Mouse (Mus musculus) heart, adult 2 months (tissue): ENCODE results near the gene Rsph6a.

Source experiments
- CTCF ChIP-seq: fragments of 200-600 bp; IDR thresholded peaks from 2 replicates; pipeline ENCODE4 v1.8.1; 2022; ENCODE audit warnings: antibody characterized with exemption, mild to moderate bottlenecking, moderate library complexity
- EP300 ChIP-seq: fragments of 200-500 bp; IDR thresholded peaks from 2 replicates; pipeline ENCODE4 v1.6.1; 2011; ENCODE audit warnings: low read depth, low read length, control low read depth; ENCODE audit not compliant: insufficient read depth
- POLR2A ChIP-seq: fragments of 200-500 bp; IDR thresholded peaks from 2 replicates; pipeline ENCODE4 v1.6.1; 2011; ENCODE audit warnings: mild to moderate bottlenecking, low read depth, low read length, control low read depth; ENCODE audit not compliant: insufficient read depth

DNA sequence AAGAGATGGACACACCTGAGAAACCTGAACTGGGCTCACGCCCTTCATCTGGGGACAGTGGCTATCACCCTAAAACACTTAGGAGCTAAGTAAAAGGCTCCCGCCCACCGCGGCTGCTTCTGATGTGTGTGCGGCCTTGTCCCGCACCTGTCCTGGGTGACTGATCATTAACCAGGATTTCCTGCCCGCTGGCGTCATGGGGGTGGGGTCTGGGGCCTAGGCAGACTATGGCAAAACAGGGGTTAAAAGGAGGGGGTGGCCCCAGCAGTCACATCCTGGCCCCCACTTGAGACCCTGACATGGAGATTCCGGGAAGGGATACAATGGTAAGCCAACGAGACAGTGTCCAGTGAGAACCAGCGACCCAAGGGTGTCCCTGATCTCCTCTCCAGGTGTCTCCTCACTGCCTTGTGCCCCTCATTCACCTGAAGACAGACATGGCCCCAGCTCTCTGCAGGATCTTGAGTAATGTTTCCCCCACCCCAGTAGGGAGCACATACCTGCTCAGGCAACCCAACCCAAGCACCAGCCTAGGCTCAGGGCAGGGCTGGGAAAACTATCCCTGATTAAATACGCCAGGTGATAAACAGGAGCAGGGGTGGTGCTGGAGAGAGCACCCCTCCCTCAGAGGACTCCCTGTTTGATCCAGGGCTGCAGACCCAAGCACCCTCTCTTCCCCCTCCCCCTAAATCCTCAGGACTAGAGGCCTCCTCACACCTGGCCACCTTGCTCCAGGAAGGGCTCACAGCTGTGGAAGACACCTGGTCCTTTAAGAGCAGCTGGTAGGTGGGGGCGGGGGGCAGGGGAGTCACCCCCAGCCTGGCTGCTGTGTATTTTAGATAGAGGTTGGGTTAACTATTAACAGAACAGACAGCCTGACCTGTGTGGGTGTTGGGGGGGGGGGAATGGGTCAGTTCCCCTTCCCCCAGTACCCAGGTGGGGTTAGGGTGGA is 47.2 kb upstream of the Rsph6a start:
- TF ChIP-seq CTCF (no peak), EP300 (no peak), POLR2A (0 out of 2 replicates have a peak, but pooled peaks have one; percentile 8)
